Comparison of ENCODE assay signal across 8 mouse cellular contexts in genomic region chr6:124931525-124932313, GRCm38 (mm10). TPM values are rescaled to one million over a fixed set of nuclear protein-coding genes. Genes with fewer than 3 reads are reported as not detected.
DNase-seq lines count a peak whose midpoint lies in the region; ATAC-seq lines count a peak whose summit lies in the region.

No protein-coding gene starts in this region.

- H3K9me3 ChIP-seq in heart, embryonic 15.5 days (replicated peaks) = no peaks in the 10 kb centered on the region
- no peaks in the 10 kb centered on the region for H3K9me3 ChIP-seq in limb, embryonic 10.5 days (replicated peaks)
- no peaks in the 10 kb centered on the region for H3K9me3 ChIP-seq in midbrain, embryonic 16.5 days (replicated peaks; ENCODE audit: control insufficient read depth, low read length, poor library complexity, severe bottlenecking)

- no peaks in the 10 kb centered on the region for H3K27me3 ChIP-seq in heart, embryonic 15.5 days
- no peaks in the 10 kb centered on the region for H3K27me3 ChIP-seq in limb, embryonic 10.5 days (ENCODE audit: low read depth, poor library complexity, severe bottlenecking)
- no peaks in the 10 kb centered on the region for H3K27me3 ChIP-seq in midbrain, embryonic 16.5 days (ENCODE audit: control insufficient read depth, insufficient read depth, low read depth, low read length)

- peak overlapping the region; percentile 98 for H3K27ac ChIP-seq in heart, embryonic 15.5 days
- peak overlapping the region; percentile 94 for H3K27ac ChIP-seq in limb, embryonic 10.5 days
- peak overlapping the region; percentile 90 for H3K27ac ChIP-seq in midbrain, embryonic 16.5 days (ENCODE audit: low read length)

- ATAC-seq in heart, embryonic 15.5 days (replicated peaks; ENCODE audit: insufficient number of reproducible peaks, insufficient read depth, low FRiP score, low read depth) = peak; percentile 17; the same call in 1 of the 2 replicates
- ATAC-seq in midbrain, embryonic 16.5 days = peak; percentile 42

- H3K9ac ChIP-seq in heart, embryonic 15.5 days = peak overlapping the region; percentile 93
- H3K9ac ChIP-seq in midbrain, embryonic 16.5 days (ENCODE audit: low read depth, low read length) = peak overlapping the region; percentile 95

- H3K4me3 ChIP-seq in heart, embryonic 15.5 days = peak overlapping the region; percentile 87
- H3K4me3 ChIP-seq in limb, embryonic 10.5 days = peak overlapping the region; percentile 84
- H3K4me3 ChIP-seq in midbrain, embryonic 16.5 days (ENCODE audit: low read depth, low read length) = peak overlapping the region; percentile 95

- DNase-seq in cerebellum, adult 11 months = peak; percentile 53
- DNase-seq in cerebellum, adult 9-11 months = no peak
- DNase-seq in 416B (ENCODE audit: low read depth) = peak; percentile 56
- DNase-seq in c-Kit-positive CD71-positive TER-119-positive erythroid progenitor cells, embryonic 14.5 days (ENCODE audit: low spot score) = peak; percentile 40
- no peak for DNase-seq in limb, embryonic 10.5 days (ENCODE audit: low spot score)
- DNase-seq in thymus, postnatal 14 days = peak; percentile 71

- H3K4me1 ChIP-seq in heart, embryonic 15.5 days (replicated peaks) = peaks cover 26% of the 10 kb centered on the region
- H3K4me1 ChIP-seq in limb, embryonic 10.5 days = peaks cover 35% of the 10 kb centered on the region
- peaks cover 17% of the 10 kb centered on the region for H3K4me1 ChIP-seq in midbrain, embryonic 16.5 days (ENCODE audit: control insufficient read depth, insufficient read depth, low read length)

- peak overlapping the region; percentile 75 for H3K4me2 ChIP-seq in heart, embryonic 15.5 days
- H3K4me2 ChIP-seq in midbrain, embryonic 16.5 days (ENCODE audit: low read length) = peak overlapping the region; percentile 93

- 1% methylated on average over 48 of the region's 48 CpGs for WGBS in heart, embryonic 15.5 days
- WGBS in limb, embryonic 10.5 days = 1% methylated on average over 48 of the region's 48 CpGs
- WGBS in midbrain, embryonic 16.5 days = 1% methylated on average over 48 of the region's 48 CpGs

- peaks cover 34% of the 10 kb centered on the region for H3K36me3 ChIP-seq in heart, embryonic 15.5 days
- H3K36me3 ChIP-seq in limb, embryonic 10.5 days = peaks cover 44% of the 10 kb centered on the region
- peaks cover 26% of the 10 kb centered on the region for H3K36me3 ChIP-seq in midbrain, embryonic 16.5 days (ENCODE audit: control insufficient read depth, insufficient read depth, low read length)

RNA-seq across cellular contexts. Expression of gene Mlf2, which starts 0.5 kb away (rescaled TPM):
- polyA plus RNA-seq in heart, embryonic 15.5 days (2015; fragmentation: Nextera tagmentation; extraction: Ambion mirVana) = 358 and 371 TPM in 2 replicates
- 428 and 433 TPM in 2 replicates for polyA plus RNA-seq in limb, embryonic 10.5 days (2016; fragmentation: Nextera tagmentation; extraction: Ambion mirVana)
- polyA plus RNA-seq in midbrain, embryonic 16.5 days (2015; fragmentation: Nextera tagmentation; extraction: Ambion mirVana) = 543 and 556 TPM in 2 replicates

RNA-seq across cellular contexts. Expression of gene Ptms, which starts 11.8 kb away (rescaled TPM):
- 255 and 294 TPM in 2 replicates for polyA plus RNA-seq in heart, embryonic 15.5 days (2015; fragmentation: Nextera tagmentation; extraction: Ambion mirVana)
- polyA plus RNA-seq in limb, embryonic 10.5 days (2016; fragmentation: Nextera tagmentation; extraction: Ambion mirVana) = 144 and 208 TPM in 2 replicates
- 700 and 743 TPM in 2 replicates for polyA plus RNA-seq in midbrain, embryonic 16.5 days (2015; fragmentation: Nextera tagmentation; extraction: Ambion mirVana)

RNA-seq across cellular contexts. Expression of gene Lag3, which starts 20.2 kb away (rescaled TPM):
- 1.2 and 1.7 TPM in 2 replicates for polyA plus RNA-seq in heart, embryonic 15.5 days (2015; fragmentation: Nextera tagmentation; extraction: Ambion mirVana)
- polyA plus RNA-seq in limb, embryonic 10.5 days (2016; fragmentation: Nextera tagmentation; extraction: Ambion mirVana) = 0.88 and 1.6 TPM in 2 replicates
- 2.5 and 3.9 TPM in 2 replicates for polyA plus RNA-seq in midbrain, embryonic 16.5 days (2015; fragmentation: Nextera tagmentation; extraction: Ambion mirVana)

RNA-seq across cellular contexts. Expression of gene Cops7a, which starts 33.6 kb away (rescaled TPM):
- 129 and 139 TPM in 2 replicates for polyA plus RNA-seq in heart, embryonic 15.5 days (2015; fragmentation: Nextera tagmentation; extraction: Ambion mirVana)
- 141 and 150 TPM in 2 replicates for polyA plus RNA-seq in limb, embryonic 10.5 days (2016; fragmentation: Nextera tagmentation; extraction: Ambion mirVana)
- polyA plus RNA-seq in midbrain, embryonic 16.5 days (2015; fragmentation: Nextera tagmentation; extraction: Ambion mirVana) = 87.6 and 94.0 TPM in 2 replicates

RNA-seq across cellular contexts. Expression of gene Cd4, which starts 43.7 kb away (rescaled TPM):
- polyA plus RNA-seq in heart, embryonic 15.5 days (2015; fragmentation: Nextera tagmentation; extraction: Ambion mirVana) = 0.05 and 0.68 TPM in 2 replicates
- polyA plus RNA-seq in limb, embryonic 10.5 days (2016; fragmentation: Nextera tagmentation; extraction: Ambion mirVana) = not detected in 2 replicates
- polyA plus RNA-seq in midbrain, embryonic 16.5 days (2015; fragmentation: Nextera tagmentation; extraction: Ambion mirVana) = 0.11 TPM in 1 of 2 replicates, not detected in the other

Comparison
In these comparisons a context has a peak if more than half of its experiments do, and no peak if none do; other contexts are left out.
1. DNase-seq: peak in cerebellum, adult 11 months (single experiment), 416B (single experiment), c-Kit-positive CD71-positive TER-119-positive erythroid progenitor cells, embryonic 14.5 days (single experiment) and thymus, postnatal 14 days (single experiment); none in cerebellum, adult 9-11 months (single experiment) and limb, embryonic 10.5 days (single experiment).
2. Peak in every context shown above with its lines, with median percentiles within 50 percentile points of each other: H3K27ac ChIP-seq and H3K4me3 ChIP-seq.